8 mouse cellular contexts compared by ENCODE assay signal in the genomic region with DNA sequence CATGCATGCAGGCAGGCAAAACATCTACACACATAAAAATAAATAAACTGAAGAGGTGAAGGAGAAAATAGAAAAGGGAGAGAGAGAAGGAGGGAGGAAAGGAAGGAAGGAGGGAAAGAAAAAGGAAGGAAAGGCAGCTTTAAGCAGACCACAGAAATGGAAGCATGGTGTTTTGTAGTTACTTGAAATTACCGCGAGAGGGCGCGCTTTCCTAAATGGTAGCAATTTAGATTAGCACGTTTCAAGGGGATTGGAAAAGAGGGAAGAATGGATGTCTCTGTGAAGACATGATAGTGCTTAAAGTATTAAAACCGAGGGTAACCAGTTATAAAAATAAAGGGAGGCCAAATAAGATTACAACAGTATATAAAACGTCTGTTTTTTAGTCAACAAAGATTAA. TPM values are rescaled to one million over a fixed set of nuclear protein-coding genes. Genes with fewer than 3 reads are reported as not detected.
DNase-seq lines count a peak whose midpoint lies in the region; ATAC-seq and TF ChIP-seq lines count a peak whose summit lies in the region.

No protein-coding gene starts in this region.

- intact Hi-C loops in heart, postnatal 10 days (cut with DNase I): loop anchor here (2.0 to 10.0 kb wide), 2 partner anchors 136 to 260 kb away; a partner anchor contains a TSS

- no peaks in the 10 kb centered on the region for H3K27me3 ChIP-seq in heart, embryonic 12.5 days (replicated peaks)
- H3K27me3 ChIP-seq in thymus, adult 2 months (ENCODE audit: control insufficient read depth, insufficient read depth, low read length): no peaks in the 10 kb centered on the region

- TF ChIP-seq POLR2A in thymus, adult 2 months (IDR thresholded peaks at IDR 0.05; ENCODE audit: control insufficient read depth, extremely low read depth, insufficient read depth, low read length, poor library complexity): no peak

- TF ChIP-seq CTCF in thymus, adult 2 months (IDR thresholded peaks at IDR 0.05; ENCODE audit: borderline replicate concordance, control insufficient read depth, extremely low read depth, insufficient read depth, low read length, poor library complexity): no peak

- no peak overlapping the region for H3K27ac ChIP-seq in heart, embryonic 12.5 days (ENCODE audit: poor library complexity, severe bottlenecking)
- no peak overlapping the region for H3K27ac ChIP-seq in thymus, adult 2 months (ENCODE audit: control insufficient read depth, insufficient read depth, low read length)

- H3K9ac ChIP-seq in heart, embryonic 12.5 days: no peak overlapping the region

- peak; percentile 25 to 59 for DNase-seq in heart, postnatal 10 days
- DNase-seq in thymus, adult 2 months: peak; percentile 8
- DNase-seq in thymus, adult 18-20 months: no peak
- DNase-seq in c-Kit-positive CD71-positive TER-119-positive erythroid progenitor cells, embryonic 14.5 days (ENCODE audit: low spot score): peak; percentile 38
- peak; percentile 43 for DNase-seq in heart, postnatal 4 days

- H3K4me2 ChIP-seq in heart, embryonic 12.5 days: no peak overlapping the region

- H3K4me1 ChIP-seq in heart, embryonic 12.5 days (replicated peaks): no peaks in the 10 kb centered on the region
- no peaks in the 10 kb centered on the region for H3K4me1 ChIP-seq in thymus, adult 2 months (replicated peaks; ENCODE audit: control insufficient read depth, insufficient read depth, low read length)

- no peak for ATAC-seq in heart, embryonic 12.5 days (ENCODE audit: insufficient number of reproducible peaks, low FRiP score)
- 0 out of 2 replicates have a peak, but pooled peaks have one; percentile 33 for ATAC-seq in megakaryocyte, adult 5-6 weeks (ENCODE audit: poor library complexity, severe bottlenecking)
- ATAC-seq in monocyte, adult 5-6 weeks (replicated peaks; ENCODE audit: insufficient number of reproducible peaks, low FRiP score, low TSS enrichment, poor library complexity, severe bottlenecking): no peak

- H3K36me3 ChIP-seq in heart, embryonic 12.5 days: no peaks in the 10 kb centered on the region
- H3K36me3 ChIP-seq in thymus, adult 2 months (ENCODE audit: control insufficient read depth, insufficient read depth, low read length): no peaks in the 10 kb centered on the region

- WGBS in heart, embryonic 12.5 days: 3% methylated on average over 7 of the region's 7 CpGs
- WGBS in thymus, adult 2 months: 4% methylated on average over 7 of the region's 7 CpGs

- H3K9me3 ChIP-seq in heart, embryonic 12.5 days (replicated peaks): no peaks in the 10 kb centered on the region

- no peak overlapping the region for H3K4me3 ChIP-seq in heart, embryonic 12.5 days
- no peak overlapping the region for H3K4me3 ChIP-seq in thymus, adult 2 months (ENCODE audit: control insufficient read depth, insufficient read depth, low read length)

RNA-seq across cellular contexts. Expression of a gene that starts 58.3 kb away (rescaled TPM):
- total RNA-seq in heart, postnatal 10 days (2021): 100 to 1,000 TPM; 154 to 161 TPM
- polyA plus RNA-seq in heart, embryonic 12.5 days (2016; fragmentation: Nextera tagmentation; extraction: Ambion mirVana): 149 and 153 TPM in 2 replicates
- polyA plus RNA-seq in thymus, adult 2 months (2012; rRNA removed): 47.3 and 58.9 TPM in 2 replicates
- total RNA-seq in heart, postnatal 4 days (2021): 100 to 1,000 TPM; 144 TPM
- 464 and 491 TPM in 2 replicates for total RNA-seq in megakaryocyte, adult 5-6 weeks (2015)
- total RNA-seq in megakaryocyte, adult 5-6 weeks (2017): 317 and 338 TPM in 2 replicates
- 180 to 255 TPM (median 225 TPM) in 3 replicates for total RNA-seq in monocyte, adult 5-6 weeks (2017)

Comparison
In these comparisons a context has a peak if more than half of its experiments do, and no peak if none do; other contexts are left out.
1. DNase-seq: peak in heart, postnatal 10 days (2 of 2), thymus, adult 2 months (single experiment), c-Kit-positive CD71-positive TER-119-positive erythroid progenitor cells, embryonic 14.5 days (single experiment) and heart, postnatal 4 days (single experiment); none in thymus, adult 18-20 months (0 of 2).